Mouse (Mus musculus) thymus, postnatal 10 days (tissue): ENCODE measurements around the gene Col3a1.

Experiments
- DNase-seq, 2 experiments: peaks; one replicate each; pipeline ENCODE4 v3.0.0; 2021; ENCODE audit warnings: low spot score in 2 of 2

The Col3a1 gene

GRCm38 (mm10) chr1:45311388-45311787 is at the start of gene Col3a1:
Col3a1 (plus strand) TSS chr1:45311538.
- DNase-seq = no peak

- DNase-seq = no peak
These were observed 41.9 kb upstream of the Col3a1 start for GRCm38 (mm10) chr1:45269421-45269820.

- no peak for DNase-seq
These were observed 35.3 kb upstream of the Col3a1 start for GRCm38 (mm10) chr1:45276006-45276539.

- DNase-seq = no peak
These were observed 23.4 kb upstream of the Col3a1 start for GRCm38 (mm10) chr1:45287954-45288353.

- no peak for DNase-seq
These were observed 21.3 kb upstream of the Col3a1 start for GRCm38 (mm10) chr1:45290037-45290436.

- no peak for DNase-seq
These were observed 11.8 kb upstream of the Col3a1 start for GRCm38 (mm10) chr1:45299394-45300119.

GRCm38 (mm10) chr1:45304273-45304672 is 7.1 kb upstream of the Col3a1 start:
- no peak for DNase-seq

- DNase-seq = no peak
These were observed 2.3 kb upstream of the Col3a1 start for GRCm38 (mm10) chr1:45309015-45309414.

- no peak for DNase-seq
These were observed 624 bp downstream of the Col3a1 start for GRCm38 (mm10) chr1:45311962-45312361.

GRCm38 (mm10) chr1:45312870-45313269 is 1.5 kb downstream of the Col3a1 start:
- no peak for DNase-seq

GRCm38 (mm10) chr1:45313696-45314295 is 2.5 kb downstream of the Col3a1 start:
- no peak for DNase-seq

GRCm38 (mm10) chr1:45315767-45316528 is 4.6 kb downstream of the Col3a1 start:
- no peak for DNase-seq

GRCm38 (mm10) chr1:45318241-45318640 is 6.9 kb downstream of the Col3a1 start:
- no peak for DNase-seq

GRCm38 (mm10) chr1:45320861-45321260 is 9.5 kb downstream of the Col3a1 start:
- DNase-seq = no peak

- DNase-seq = no peak
These were observed 17.8 kb downstream of the Col3a1 start for GRCm38 (mm10) chr1:45329149-45329548.

GRCm38 (mm10) chr1:45355944-45356343 is 44.6 kb downstream of the Col3a1 start:
- no peak for DNase-seq

GRCm38 (mm10) chr1:45358020-45358419 is 46.7 kb downstream of the Col3a1 start:
- DNase-seq = no peak

- no peak for DNase-seq
These were observed 47.8 kb downstream of the Col3a1 start for GRCm38 (mm10) chr1:45359147-45359546.

- no peak for DNase-seq
These were observed 48.3 kb downstream of the Col3a1 start for GRCm38 (mm10) chr1:45359673-45360072.

- DNase-seq = no peak
These were observed 51.9 kb downstream of the Col3a1 start for GRCm38 (mm10) chr1:45363274-45363673.

GRCm38 (mm10) chr1:45365427-45365826 is 54.1 kb downstream of the Col3a1 start:
- no peak for DNase-seq

- no peak for DNase-seq
These were observed 68.8 kb downstream of the Col3a1 start for GRCm38 (mm10) chr1:45379992-45380690.
